In the genomic region with DNA sequence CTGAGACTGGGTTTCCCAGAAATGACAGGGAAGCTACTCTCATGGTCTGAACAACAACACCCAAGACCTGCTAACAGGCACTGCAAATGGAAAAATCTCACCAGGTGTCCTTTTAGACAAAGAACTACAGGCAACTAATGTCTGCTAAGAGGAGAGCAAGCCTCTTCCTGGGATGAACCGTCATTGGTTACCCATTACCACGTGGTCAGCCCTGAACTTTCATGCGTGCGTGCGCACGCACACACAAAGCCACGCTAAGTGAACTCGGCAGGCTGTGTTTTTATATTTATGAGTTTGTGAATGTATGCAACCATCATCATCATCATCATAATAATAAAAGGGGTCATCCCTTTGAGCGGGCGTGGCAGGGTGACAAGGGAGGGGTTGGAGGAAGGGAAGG, we compare ENCODE assay signal across 32 mouse cellular contexts.
"Had no signal": no experiment of that assay in that cellular context is flagged by ENCODE, and none has a peak within 500 bp of the region (broad histone marks: within the 10 kb centered on the region; RNA-seq: fewer than 3 reads in every experiment).

No protein-coding gene starts in this region.

- H3K4me3 ChIP-seq: limb, embryonic 10.5 days; limb, embryonic 12.5 days; limb, embryonic 13.5 days; limb, embryonic 15.5 days; liver, embryonic 12.5 days; liver, embryonic 13.5 days; liver, embryonic 15.5 days; lung, embryonic 15.5 days; megakaryocyte, embryonic 14.5 days; midbrain, embryonic 10.5 days; midbrain, embryonic 12.5 days; midbrain, embryonic 15.5 days; myocyte; neural tube, embryonic 12.5 days; neural tube, embryonic 13.5 days had no signal

- ATAC-seq: liver, embryonic 12.5 days; liver, postnatal 0 days; lung, postnatal 0 days; midbrain, embryonic 15.5 days; midbrain, embryonic 16.5 days had no signal

- H3K9me3 ChIP-seq: limb, embryonic 10.5 days; limb, embryonic 13.5 days; limb, embryonic 15.5 days; liver, embryonic 12.5 days; liver, embryonic 13.5 days; liver, embryonic 15.5 days; lung, embryonic 15.5 days; midbrain, embryonic 10.5 days; midbrain, embryonic 12.5 days; midbrain, embryonic 15.5 days; neural tube, embryonic 12.5 days; neural tube, embryonic 13.5 days had no signal

- H3K9ac ChIP-seq: limb, embryonic 12.5 days; limb, embryonic 13.5 days; limb, embryonic 15.5 days; liver, embryonic 12.5 days; liver, embryonic 13.5 days; liver, embryonic 14.5 days; liver, embryonic 15.5 days; liver, postnatal 0 days; lung, embryonic 14.5 days; lung, embryonic 15.5 days; midbrain, embryonic 12.5 days; midbrain, embryonic 15.5 days; neural tube, embryonic 12.5 days; neural tube, embryonic 13.5 days had no signal

- H3K4me1 ChIP-seq: liver, embryonic 12.5 days; liver, embryonic 13.5 days; liver, embryonic 15.5 days; midbrain, embryonic 10.5 days; midbrain, embryonic 12.5 days; midbrain, embryonic 15.5 days; neural tube, embryonic 12.5 days; neural tube, embryonic 13.5 days had no signal

- H3K27ac ChIP-seq: limb, embryonic 10.5 days; limb, embryonic 12.5 days; limb, embryonic 13.5 days; limb, embryonic 15.5 days; liver, embryonic 12.5 days; liver, embryonic 13.5 days; liver, embryonic 14.5 days; liver, embryonic 15.5 days; lung, embryonic 15.5 days; macrophage; midbrain, embryonic 10.5 days; midbrain, embryonic 12.5 days; midbrain, embryonic 15.5 days; neural tube, embryonic 12.5 days; neural tube, embryonic 13.5 days had no signal

- H3K4me2 ChIP-seq: limb, embryonic 12.5 days; limb, embryonic 13.5 days; limb, embryonic 15.5 days; liver, embryonic 11.5 days; liver, embryonic 12.5 days; liver, embryonic 13.5 days; liver, embryonic 15.5 days; lung, embryonic 14.5 days; lung, embryonic 15.5 days; midbrain, embryonic 11.5 days; midbrain, embryonic 12.5 days; midbrain, embryonic 15.5 days; neural tube, embryonic 12.5 days; neural tube, embryonic 13.5 days had no signal

- H3K27me3 ChIP-seq: liver, embryonic 12.5 days; liver, embryonic 13.5 days; liver, embryonic 15.5 days; lung, embryonic 15.5 days; megakaryocyte, embryonic 14.5 days; midbrain, embryonic 12.5 days; midbrain, embryonic 15.5 days; neural tube, embryonic 12.5 days; neural tube, embryonic 13.5 days had no signal

- DNase-seq: left cerebral cortex, postnatal 4 days; liver; liver, embryonic 13.5 days; liver, postnatal 0 days; lung, adult 18-20 months; lung, adult 2 months; lung, embryonic 14.5 days; lung, postnatal 10 days; lung, postnatal 14 days; lung, postnatal 36 days; lung, postnatal 4 days; midbrain, embryonic 14.5 days had no signal

- H3K36me3 ChIP-seq: limb, embryonic 10.5 days; limb, embryonic 12.5 days; limb, embryonic 13.5 days; limb, embryonic 15.5 days; liver, embryonic 12.5 days; liver, embryonic 13.5 days; liver, embryonic 15.5 days; lung, embryonic 15.5 days; midbrain, embryonic 10.5 days; midbrain, embryonic 12.5 days; midbrain, embryonic 15.5 days; neural tube, embryonic 12.5 days; neural tube, embryonic 13.5 days had no signal
